Mouse (Mus musculus) MN1 (cell line): Measurements from ENCODE around the gene Vmn1r112.
"Not testable (repeated sequence)": the region's sequence is repeated elsewhere in the genome, so short reads cannot be mapped to it uniquely, and the experiment has no call there.

ENCODE experiments used
- DNase-seq: peaks from one replicate; pipeline ENCODE4 v3.0.0-alpha.2; 2016; ENCODE audit warnings: low spot score

Gene Vmn1r112

DNA sequence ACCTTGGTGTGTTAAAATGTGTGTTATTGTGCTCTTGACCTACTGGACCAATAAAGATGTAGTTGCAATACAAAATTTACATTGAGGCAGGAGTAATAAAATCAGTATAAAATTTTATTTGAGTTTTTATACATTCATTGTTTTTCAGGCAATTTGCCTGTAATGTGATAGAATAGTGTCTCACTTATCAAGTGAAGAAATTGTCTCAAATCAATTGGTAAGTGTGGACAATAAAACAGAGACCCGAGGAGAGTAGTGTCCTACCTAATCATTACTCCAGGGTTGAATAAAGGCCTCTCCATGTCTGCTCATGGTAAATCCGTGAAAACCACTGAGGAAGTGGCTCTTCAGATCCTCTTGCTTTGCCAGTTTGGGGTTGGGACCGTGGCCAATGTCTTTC, at the start of gene Vmn1r112:
TSS of gene Vmn1r112 (plus strand) at position 301 of the 400 bp plus-strand sequence.
- not testable (repeated sequence) for DNase-seq

DNA sequence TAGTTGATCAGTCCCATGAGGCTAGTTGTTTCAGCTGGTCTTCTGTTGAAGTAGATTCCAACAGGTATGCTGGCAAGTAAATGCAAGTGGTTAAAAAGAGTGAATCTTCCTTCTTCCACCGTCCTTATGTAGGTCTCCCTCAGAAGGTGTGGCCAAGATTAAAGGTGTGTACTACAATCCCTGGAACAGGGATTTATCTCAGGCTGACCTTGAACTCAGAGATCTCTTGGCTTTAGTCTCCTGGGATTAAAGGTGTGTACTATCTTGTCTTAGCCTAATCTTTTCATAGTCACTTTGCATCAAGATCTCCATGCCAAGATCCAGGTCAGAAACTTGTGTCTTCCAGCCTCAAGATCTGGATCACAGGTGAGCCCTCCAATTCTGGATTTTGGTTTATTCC, 40.5 kb upstream of the Vmn1r112 start, which contains the start of gene Gm10668:
TSS of gene Gm10668 (minus strand) at position 101 of the 400 bp plus-strand sequence.
- DNase-seq = not testable (repeated sequence)

DNA sequence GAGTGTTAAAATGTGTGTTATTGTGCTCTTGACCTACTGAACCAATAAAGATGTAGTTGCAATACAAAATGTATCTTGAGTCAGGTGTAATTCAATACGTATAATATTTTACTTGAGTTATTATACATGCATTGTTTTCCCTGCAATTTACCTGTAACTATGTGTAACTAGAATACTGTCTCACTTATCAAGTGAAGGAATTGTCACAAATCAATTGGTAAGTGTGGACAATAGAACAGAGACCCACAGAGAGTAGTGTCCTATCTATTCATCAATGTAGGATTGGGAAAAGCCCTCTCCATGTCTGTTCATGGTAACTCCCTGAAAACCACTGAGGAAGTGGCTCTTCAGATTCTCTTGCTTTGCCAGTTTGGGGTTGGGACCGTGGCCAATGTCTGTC, 16.0 kb downstream of the Vmn1r112 start, which contains the start of gene Vmn1r113:
TSS of gene Vmn1r113 (plus strand) at position 301 of the 400 bp plus-strand sequence.
- DNase-seq = not testable (repeated sequence)

GRCm38 (mm10) chr7:20812086-20812485, 41.1 kb downstream of the Vmn1r112 start, which contains the start of gene Vmn1r114:
TSS of gene Vmn1r114 (minus strand) at chr7:20812186.
- DNase-seq = not testable (repeated sequence)
